Mouse (Mus musculus) c-Kit-positive CD71-positive TER-119-positive erythroid progenitor cells, embryonic 14.5 days (primary cell): Measurements from ENCODE around the gene 1110008L16Rik.
"Not testable (repeated sequence)": the region's sequence is repeated elsewhere in the genome, so short reads cannot be mapped to it uniquely, and the experiment has no call there.

Experiments
- DNase-seq: peaks from one replicate; pipeline ENCODE4 v3.0.0-alpha.2; 2013; ENCODE audit warnings: low spot score

1110008L16Rik gene

GRCm38 (mm10) chr12:55299336-55299735, at the start of gene 1110008L16Rik:
1110008L16Rik (plus strand) TSS chr12:55299577.
- DNase-seq: no peak

GRCm38 (mm10) chr12:55261950-55262349, 37.4 kb upstream of the 1110008L16Rik start:
- not testable (repeated sequence) for DNase-seq

GRCm38 (mm10) chr12:55263385-55263784, 36.0 kb upstream of the 1110008L16Rik start:
- not testable (repeated sequence) for DNase-seq

- DNase-seq: no peak
These were observed 27.1 kb upstream of the 1110008L16Rik start for GRCm38 (mm10) chr12:55272243-55272642.

- DNase-seq: not testable (repeated sequence)
These were observed 21.8 kb upstream of the 1110008L16Rik start for GRCm38 (mm10) chr12:55277583-55277982.

GRCm38 (mm10) chr12:55298112-55298511, 1.3 kb upstream of the 1110008L16Rik start:
- no peak for DNase-seq

GRCm38 (mm10) chr12:55300820-55301351, 1.5 kb downstream of the 1110008L16Rik start:
- DNase-seq: no peak

- DNase-seq: peak; percentile 44
These were observed 2.3 kb downstream of the 1110008L16Rik start for GRCm38 (mm10) chr12:55301472-55302300.

GRCm38 (mm10) chr12:55302485-55303441, 3.4 kb downstream of the 1110008L16Rik start, which contains the start of gene Ppp2r3c:
Ppp2r3c (minus strand) TSS chr12:55302998.
- DNase-seq: peak; percentile 94

- no peak for DNase-seq
These were observed 7.0 kb downstream of the 1110008L16Rik start for GRCm38 (mm10) chr12:55306371-55306770.

- DNase-seq: no peak
These were observed 8.2 kb downstream of the 1110008L16Rik start for GRCm38 (mm10) chr12:55307566-55307965.

GRCm38 (mm10) chr12:55308731-55309130, 9.4 kb downstream of the 1110008L16Rik start:
- no peak for DNase-seq

GRCm38 (mm10) chr12:55309501-55309900, 10.1 kb downstream of the 1110008L16Rik start:
- no peak for DNase-seq

- DNase-seq: no peak
These were observed 12.5 kb downstream of the 1110008L16Rik start for GRCm38 (mm10) chr12:55311841-55312240.

- DNase-seq: no peak
These were observed 14.5 kb downstream of the 1110008L16Rik start for GRCm38 (mm10) chr12:55313901-55314300.

GRCm38 (mm10) chr12:55315192-55315591, 15.8 kb downstream of the 1110008L16Rik start:
- peak; percentile 84 for DNase-seq

- DNase-seq: no peak
These were observed 22.4 kb downstream of the 1110008L16Rik start for GRCm38 (mm10) chr12:55321642-55322291.

- DNase-seq: no peak
These were observed 26.3 kb downstream of the 1110008L16Rik start for GRCm38 (mm10) chr12:55325702-55326101.

- DNase-seq: no peak
These were observed 29.4 kb downstream of the 1110008L16Rik start for GRCm38 (mm10) chr12:55328784-55329183.

GRCm38 (mm10) chr12:55329351-55329750, 30.0 kb downstream of the 1110008L16Rik start:
- peak; percentile 19 for DNase-seq

- DNase-seq: no peak
These were observed 34.3 kb downstream of the 1110008L16Rik start for GRCm38 (mm10) chr12:55333662-55334061.

- DNase-seq: not testable (repeated sequence)
These were observed 39.1 kb downstream of the 1110008L16Rik start for GRCm38 (mm10) chr12:55338490-55338889.
